ENCODE assay signal across 8 mouse cellular contexts in the genomic region with DNA sequence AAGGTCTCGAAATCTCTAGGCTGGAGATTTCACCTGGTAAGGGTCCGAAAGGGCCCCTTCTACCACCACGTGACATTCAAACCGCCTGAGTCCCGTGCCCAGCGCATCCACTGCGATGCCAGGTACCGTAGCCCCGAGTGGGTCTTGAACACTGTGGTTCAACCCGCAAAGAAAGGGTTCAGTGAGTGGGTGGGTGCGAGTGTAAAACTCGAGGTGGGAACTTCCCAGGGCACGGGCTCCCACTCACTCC. TPM values are rescaled to one million over a fixed set of nuclear protein-coding genes. Genes with fewer than 3 reads are reported as not detected.
DNase-seq lines count a peak whose midpoint lies in the region; ATAC-seq and TF ChIP-seq lines count a peak whose summit lies in the region.
"Had no signal": no experiment of that assay in that cellular context is flagged by ENCODE, and none has a peak within 500 bp of the region (broad histone marks: within the 10 kb centered on the region; RNA-seq: fewer than 3 reads in every experiment).

No protein-coding gene starts in this region.

- no peak for TF ChIP-seq POLR2A in spleen, adult 2 months (IDR thresholded peaks at IDR 0.05; ENCODE audit: low read depth, low read length)

- H3K27ac ChIP-seq in spleen, adult 2 months (ENCODE audit: insufficient read depth, low read length) = peak overlapping the region; percentile 64
- no peak overlapping the region for H3K27ac ChIP-seq in forebrain, embryonic 15.5 days (replicated peaks)
- no peak overlapping the region for H3K27ac ChIP-seq in liver, embryonic 13.5 days
- peak overlapping the region; percentile 94 for H3K27ac ChIP-seq in stomach, postnatal 0 days (replicated peaks)

- no peak for TF ChIP-seq EP300 in stomach, postnatal 0 days (optimal IDR thresholded peaks at IDR 0.05)

- peaks cover 4% of the 10 kb centered on the region for H3K27me3 ChIP-seq in spleen, adult 2 months (ENCODE audit: control insufficient read depth, insufficient read depth, low read length)
- H3K27me3 ChIP-seq in forebrain, embryonic 15.5 days = peaks cover 35% of the 10 kb centered on the region
- H3K27me3 ChIP-seq in liver, embryonic 13.5 days = peaks cover 81% of the 10 kb centered on the region
- no peaks in the 10 kb centered on the region for H3K27me3 ChIP-seq in stomach, postnatal 0 days (ENCODE audit: control insufficient read depth, insufficient read depth, low read length)

- TF ChIP-seq CTCF in spleen, adult 2 months (IDR thresholded peaks at IDR 0.05; ENCODE audit: extremely low read depth, insufficient read depth, insufficient read length, insufficient replicate concordance) = no peak
- TF ChIP-seq CTCF in stomach, postnatal 0 days (IDR thresholded peaks at IDR 0.05; ENCODE audit: low read depth) = no peak

- peak overlapping the region; percentile 66 for H3K4me2 ChIP-seq in forebrain, embryonic 15.5 days (replicated peaks)
- peak overlapping the region; percentile 70 for H3K4me2 ChIP-seq in liver, embryonic 13.5 days
- peak overlapping the region; percentile 92 for H3K4me2 ChIP-seq in stomach, postnatal 0 days (replicated peaks; ENCODE audit: low read depth)

- WGBS in spleen, adult 2 months = 1% methylated on average over 13 of the region's 13 CpGs
- WGBS in forebrain, embryonic 15.5 days = 0% methylated on average over 13 of the region's 13 CpGs
- WGBS in liver, embryonic 13.5 days (ENCODE audit: insufficient replicate concordance) = 2% methylated on average over 13 of the region's 13 CpGs
- under 1% methylated on average over 13 of the region's 13 CpGs for WGBS in stomach, postnatal 0 days

- H3K4me3 ChIP-seq in spleen, adult 2 months (ENCODE audit: extremely low read depth, insufficient read depth, insufficient read length) = peak overlapping the region; percentile 65
- H3K4me3 ChIP-seq in forebrain, embryonic 15.5 days = peak overlapping the region; percentile 36
- peak overlapping the region; percentile 51 for H3K4me3 ChIP-seq in liver, embryonic 13.5 days (replicated peaks)
- peak overlapping the region; percentile 58 for H3K4me3 ChIP-seq in stomach, postnatal 0 days (ENCODE audit: low read depth, low read length)
- H3K4me3 ChIP-seq: myocyte had no signal

- peaks cover 8% of the 10 kb centered on the region for H3K4me1 ChIP-seq in spleen, adult 2 months (ENCODE audit: control insufficient read depth, insufficient read depth, insufficient read length)
- H3K4me1 ChIP-seq in forebrain, embryonic 15.5 days = peaks cover 17% of the 10 kb centered on the region
- H3K4me1 ChIP-seq in liver, embryonic 13.5 days (replicated peaks) = peaks cover 14% of the 10 kb centered on the region
- no peaks in the 10 kb centered on the region for H3K4me1 ChIP-seq in stomach, postnatal 0 days (replicated peaks; ENCODE audit: control insufficient read depth, insufficient read depth)

- no peaks in the 10 kb centered on the region for H3K9me3 ChIP-seq in forebrain, embryonic 15.5 days
- no peaks in the 10 kb centered on the region for H3K9me3 ChIP-seq in liver, embryonic 13.5 days (replicated peaks)
- H3K9me3 ChIP-seq in stomach, postnatal 0 days (ENCODE audit: control insufficient read depth, low read length) = no peaks in the 10 kb centered on the region

- no peak for DNase-seq in spleen, adult 2 months (ENCODE audit: low read depth in 1 of 2, low spot score in 2 of 2)
- no peak for DNase-seq in spleen, postnatal 4 days (ENCODE audit: low spot score in 2 of 2)
- no peak for DNase-seq in liver, embryonic 13.5 days
- DNase-seq in stomach, postnatal 0 days (ENCODE audit: low spot score) = no peak
- no peak for DNase-seq in cerebellum, postnatal 10 days
- no peak for DNase-seq in urinary bladder, postnatal 36 days (ENCODE audit: low spot score in 2 of 2)

- H3K9ac ChIP-seq in forebrain, embryonic 15.5 days (replicated peaks) = peak overlapping the region; percentile 23; the same call in 1 of the 2 replicates
- no peak overlapping the region for H3K9ac ChIP-seq in liver, embryonic 13.5 days
- peak overlapping the region; percentile 76 for H3K9ac ChIP-seq in stomach, postnatal 0 days (ENCODE audit: low read length)

- ATAC-seq in forebrain, embryonic 15.5 days (replicated peaks) = peak; percentile 53
- 0 out of 2 replicates have a peak, but pooled peaks have one; percentile 12 for ATAC-seq in liver, embryonic 13.5 days (ENCODE audit: low read depth)
- ATAC-seq in stomach, postnatal 0 days (ENCODE audit: low FRiP score, low TSS enrichment) = peak; percentile 34; the same call in 1 of the 2 replicates

- H3K36me3 ChIP-seq in spleen, adult 2 months (ENCODE audit: control insufficient read depth, insufficient read depth, low read length) = no peaks in the 10 kb centered on the region
- no peaks in the 10 kb centered on the region for H3K36me3 ChIP-seq in forebrain, embryonic 15.5 days
- H3K36me3 ChIP-seq in liver, embryonic 13.5 days = no peaks in the 10 kb centered on the region
- H3K36me3 ChIP-seq in stomach, postnatal 0 days (ENCODE audit: control insufficient read depth, insufficient read depth, low read length) = no peaks in the 10 kb centered on the region

RNA-seq across cellular contexts. Expression of a gene that starts 0.7 kb away (rescaled TPM):
- 6.3 and 7.7 TPM in 2 replicates for polyA plus RNA-seq in spleen, adult 2 months (2012; rRNA removed)
- polyA plus RNA-seq in forebrain, embryonic 15.5 days (2015; fragmentation: Nextera tagmentation; extraction: Ambion mirVana) = 0.29 TPM in 1 of 2 replicates, not detected in the other
- polyA plus RNA-seq in liver, embryonic 13.5 days (2015; fragmentation: Nextera tagmentation; extraction: Ambion mirVana) = 0.22 and 0.32 TPM in 2 replicates
- 10.7 and 12.8 TPM in 2 replicates for polyA plus RNA-seq in stomach, postnatal 0 days (2015; fragmentation: Nextera tagmentation; extraction: Ambion mirVana)
- polyA plus RNA-seq: myocyte had no signal

RNA-seq across cellular contexts. Expression of a gene that starts 45.8 kb away (rescaled TPM):
- polyA plus RNA-seq in spleen, adult 2 months (2012; rRNA removed) = not detected in 2 replicates
- polyA plus RNA-seq in forebrain, embryonic 15.5 days (2015; fragmentation: Nextera tagmentation; extraction: Ambion mirVana) = not detected in 2 replicates
- polyA plus RNA-seq in liver, embryonic 13.5 days (2015; fragmentation: Nextera tagmentation; extraction: Ambion mirVana) = not detected in 2 replicates
- polyA plus RNA-seq in stomach, postnatal 0 days (2015; fragmentation: Nextera tagmentation; extraction: Ambion mirVana) = 0.38 and 0.39 TPM in 2 replicates
- polyA plus RNA-seq: myocyte had no signal

Comparison
In these comparisons a context has a peak if more than half of its experiments do, and no peak if none do; other contexts are left out.
1. H3K27ac ChIP-seq: peak in spleen, adult 2 months (single experiment) and stomach, postnatal 0 days (single experiment); none in forebrain, embryonic 15.5 days (single experiment) and liver, embryonic 13.5 days (single experiment).
2. Peak in every context shown above with its lines, with median percentiles within 50 percentile points of each other: H3K4me3 ChIP-seq, ATAC-seq and H3K4me2 ChIP-seq.